Mouse (Mus musculus) olfactory bulb, adult 2 months (tissue): Measurements from ENCODE around the gene Vwa3b.

Source experiments
- CTCF ChIP-seq: fragments of 200-500 bp; IDR thresholded peaks from 2 replicates; pipeline ENCODE4 v1.5.1; 2012; ENCODE audit warnings: low read depth, mild to moderate bottlenecking, low read length, moderate library complexity; ENCODE audit not compliant: insufficient read depth
- POLR2A ChIP-seq: fragments of 200-500 bp; IDR thresholded peaks from 2 replicates; pipeline ENCODE4 v1.6.1; 2012; ENCODE audit warnings: mild to moderate bottlenecking, low read depth, low read length, moderate library complexity; ENCODE audit not compliant: insufficient read depth

GRCm38 (mm10) chr1:37116574-37116973 lies 90.2 kb downstream of the Vwa3b start:
- no peak for TF ChIP-seq POLR2A
- no peak for TF ChIP-seq CTCF
